Mouse (Mus musculus): ENCODE results near the gene Txnrd2. TPM values are rescaled to one million over a fixed set of nuclear protein-coding genes. Genes with fewer than 3 reads are reported as not detected.

Txnrd2 gene
- total RNA-seq, 2 experiments from 2014 or later, result 26.7 to 29.0 TPM

DNA sequence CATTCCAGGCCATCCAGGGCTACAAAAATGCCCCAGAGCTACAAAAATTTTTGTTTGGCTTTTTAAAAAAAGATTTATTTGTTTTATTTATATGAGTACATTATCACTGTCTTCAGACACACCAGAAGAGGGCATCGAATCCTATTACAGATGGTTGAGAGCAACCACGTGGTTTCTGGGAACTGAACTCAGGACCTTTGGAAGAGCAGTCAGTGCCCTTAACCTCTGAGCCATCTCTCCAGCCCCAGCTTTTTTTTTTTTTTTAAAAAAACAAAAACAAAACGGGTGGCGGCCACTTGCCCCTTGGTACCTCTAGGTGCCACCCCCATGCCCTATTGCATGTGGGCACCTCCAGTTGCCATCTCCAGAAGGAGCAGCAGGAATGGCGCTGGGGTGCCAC is 8.7 kb upstream of the Txnrd2 start:
- no peak for DNase-seq

DNA sequence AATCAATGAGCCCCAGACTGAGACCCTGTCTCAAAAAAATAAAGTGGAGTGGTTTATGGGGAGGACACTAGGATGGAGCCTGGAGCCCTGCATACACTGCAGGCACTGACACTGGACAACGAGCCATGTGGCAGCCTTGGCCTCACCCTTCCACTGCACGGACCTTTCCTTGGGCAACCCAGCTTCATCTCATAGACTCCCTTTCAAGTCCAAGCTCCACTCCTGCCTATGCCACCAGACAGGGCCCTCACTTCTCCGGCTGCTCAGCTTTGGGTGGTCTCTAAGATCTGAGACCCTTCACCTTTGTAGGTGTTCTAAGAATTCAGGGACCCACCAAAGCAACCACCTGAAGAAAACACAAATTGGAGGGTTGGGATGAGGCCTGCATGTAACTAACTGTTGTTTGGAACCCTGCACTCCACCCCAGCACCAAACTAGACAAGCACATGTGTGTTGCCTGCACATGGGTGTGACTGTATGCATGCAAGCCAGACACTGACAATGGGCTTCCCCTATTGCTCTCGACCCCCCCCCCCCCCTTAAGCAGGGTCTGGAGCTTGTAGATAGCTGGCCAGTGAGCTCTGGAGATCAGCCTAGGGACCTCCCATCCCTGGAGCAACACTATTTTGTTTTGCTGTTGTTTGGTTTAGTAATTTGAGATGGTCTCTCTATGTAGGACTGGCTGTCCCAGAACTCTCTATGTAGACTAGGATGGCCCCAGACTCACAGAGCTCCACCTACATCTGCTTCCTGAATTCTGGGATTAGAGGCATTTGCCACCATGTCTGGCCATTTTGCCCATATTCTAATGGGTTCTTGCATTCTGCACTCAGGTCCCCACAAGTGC is 7.2 kb upstream of the Txnrd2 start:
- DNase-seq, result no peak

DNA sequence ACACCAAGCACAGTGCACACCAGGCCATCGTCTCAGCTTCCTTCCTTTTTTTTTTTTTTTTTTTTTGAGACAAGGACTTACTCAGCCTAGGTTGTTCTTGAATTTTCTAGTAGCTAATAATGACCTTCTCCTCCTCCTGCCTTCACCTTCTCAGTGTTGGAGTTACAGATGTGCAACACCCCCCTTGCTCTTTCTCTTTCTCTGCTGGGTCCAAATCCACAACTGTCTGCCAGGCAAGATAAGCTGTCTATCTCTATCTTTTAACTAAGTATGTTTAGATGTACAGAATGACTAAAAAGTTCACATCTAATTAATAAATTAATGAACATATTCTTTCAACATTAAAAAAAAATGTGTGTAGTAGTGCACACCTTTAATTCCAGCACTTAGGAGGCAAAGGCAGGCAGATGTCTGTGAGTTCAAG is 6.6 kb upstream of the Txnrd2 start:
- DNase-seq, result no peak

DNA sequence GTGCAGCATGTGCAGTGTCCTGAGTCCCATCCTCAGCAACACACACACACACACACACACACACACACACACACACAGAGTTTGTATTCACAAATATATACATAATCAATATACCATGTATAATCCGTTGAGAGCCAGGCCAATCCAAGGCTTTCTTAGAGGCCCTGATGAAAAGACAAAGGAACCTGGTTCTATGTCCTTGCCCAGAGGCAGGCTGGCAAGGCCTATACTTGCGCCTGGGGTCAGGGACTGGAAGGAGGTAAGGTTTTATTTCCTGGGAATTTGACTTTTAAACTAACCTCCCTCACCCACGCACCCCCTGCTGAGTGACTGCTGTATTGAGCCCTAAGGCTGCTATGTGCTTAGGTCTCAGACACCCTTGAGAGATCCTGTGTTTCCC is 5.6 kb upstream of the Txnrd2 start:
- no peak for DNase-seq

DNA sequence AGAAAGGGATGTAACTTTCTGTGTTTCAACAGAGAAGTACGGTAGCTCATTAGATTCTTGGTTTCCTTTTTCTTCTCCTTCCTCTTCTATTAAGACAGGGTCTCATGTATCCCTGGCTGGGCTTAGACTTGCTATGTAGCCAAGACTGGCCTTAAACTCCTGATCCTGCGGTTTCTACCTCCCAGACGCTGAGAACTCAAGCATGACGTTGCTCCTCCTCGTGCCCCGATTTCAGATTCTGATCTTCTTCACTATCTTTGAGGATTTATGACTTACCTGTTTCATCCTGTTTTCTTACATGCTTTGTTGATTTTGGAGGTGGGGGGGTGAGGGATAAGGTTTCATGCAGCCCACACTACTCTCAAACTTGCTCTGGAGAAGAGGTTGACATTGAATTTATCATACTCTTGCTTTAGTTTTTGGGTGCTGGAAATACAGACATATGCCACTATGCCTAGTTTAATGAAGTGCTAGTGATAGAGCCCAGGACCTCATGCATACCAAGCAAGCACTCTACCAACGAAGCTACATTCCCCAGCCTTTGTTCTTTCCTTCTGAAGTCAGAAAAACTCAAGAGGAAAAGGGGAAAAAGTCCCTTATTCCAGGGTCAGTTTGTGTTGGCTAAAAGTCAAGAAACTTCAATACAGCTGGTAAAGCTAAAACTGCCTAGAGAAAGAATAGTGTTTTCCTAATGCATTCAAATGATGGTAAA is 2.8 kb upstream of the Txnrd2 start:
- no peak for DNase-seq

DNA sequence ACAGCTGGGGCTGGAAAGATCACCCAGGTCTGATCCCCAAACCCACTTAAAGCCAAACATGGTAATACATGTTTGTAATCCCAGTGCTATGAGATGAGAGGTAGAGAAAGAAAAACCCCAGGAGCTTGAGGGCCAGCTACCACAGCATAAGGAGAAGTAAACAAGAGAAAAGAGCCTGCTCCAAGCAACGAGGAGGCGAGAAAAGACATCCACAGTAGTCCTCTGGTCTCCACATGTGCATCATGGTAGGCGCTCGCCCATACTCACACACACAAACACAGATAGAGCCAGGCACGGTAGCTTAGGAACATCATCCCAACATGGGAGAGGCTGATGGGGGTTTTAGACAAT is 2.3 kb upstream of the Txnrd2 start:
- no peak for DNase-seq

DNA sequence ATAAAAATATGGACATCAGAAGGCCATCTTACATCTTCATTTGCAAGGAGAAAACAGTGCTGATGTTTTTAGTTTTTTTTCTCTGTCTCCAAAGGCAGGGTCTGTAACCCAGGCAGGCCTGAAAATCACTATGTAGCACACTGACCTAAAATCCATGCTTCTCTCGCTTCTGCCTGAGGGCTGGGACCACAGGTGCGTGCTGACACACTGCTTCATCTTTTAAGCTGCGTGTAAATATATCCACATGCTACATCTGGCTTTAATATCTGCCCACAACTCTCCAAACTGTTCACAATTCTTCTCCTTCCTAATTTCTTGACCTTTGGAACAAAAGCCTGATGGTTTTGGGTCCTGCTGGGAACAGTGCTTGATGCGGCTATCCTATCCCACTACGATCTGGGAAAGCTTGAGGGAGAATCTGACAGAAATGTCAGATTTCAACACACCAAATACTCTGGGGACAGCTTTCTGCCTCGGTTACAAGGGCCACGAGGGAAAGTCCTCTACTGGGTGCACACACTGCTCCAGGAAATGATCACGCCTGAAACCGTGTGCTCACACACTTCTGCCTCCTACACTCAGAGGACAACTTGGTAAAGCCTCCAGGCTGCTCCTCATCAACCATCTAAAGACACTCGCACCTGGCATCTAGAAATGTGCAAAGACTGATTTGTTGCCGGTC is 1.7 kb upstream of the Txnrd2 start:
- no peak for DNase-seq

DNA sequence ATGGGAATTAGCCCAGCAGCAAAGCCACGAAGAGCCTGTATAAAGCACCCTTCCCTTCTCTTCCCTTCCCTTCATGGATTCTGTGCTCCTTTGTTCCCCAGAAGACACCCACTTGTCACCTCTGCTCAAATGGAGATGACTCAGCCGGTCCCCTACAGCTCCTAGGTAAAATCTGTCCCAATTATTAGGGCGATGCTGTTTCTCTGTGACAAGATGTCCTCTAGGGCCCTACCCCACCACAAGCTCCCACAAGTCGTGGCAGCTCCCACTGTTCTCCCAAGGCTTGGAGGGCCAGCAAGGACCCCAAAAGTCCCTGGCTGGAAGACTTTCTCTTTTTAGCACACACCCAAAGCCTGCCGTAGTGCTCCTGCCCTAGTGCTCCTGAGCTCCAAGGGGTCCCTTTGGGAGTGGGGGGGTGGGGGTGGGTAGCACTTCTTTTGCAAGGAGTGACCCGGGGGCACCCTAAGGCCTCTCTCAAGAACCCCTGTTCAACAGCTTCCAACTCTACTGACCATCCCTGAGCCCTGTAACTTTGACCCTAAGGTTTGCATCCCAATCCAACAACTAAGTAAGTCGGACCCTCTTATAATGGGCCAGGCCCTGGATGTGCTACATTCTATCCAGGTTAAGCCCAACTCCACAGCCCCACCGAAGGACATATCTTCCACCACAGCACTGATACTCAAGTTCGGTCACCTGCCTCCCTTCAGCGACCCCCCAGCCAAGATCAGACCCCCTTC is 539 bp upstream of the Txnrd2 start:
- DNase-seq, result peak; percentile 24

DNA sequence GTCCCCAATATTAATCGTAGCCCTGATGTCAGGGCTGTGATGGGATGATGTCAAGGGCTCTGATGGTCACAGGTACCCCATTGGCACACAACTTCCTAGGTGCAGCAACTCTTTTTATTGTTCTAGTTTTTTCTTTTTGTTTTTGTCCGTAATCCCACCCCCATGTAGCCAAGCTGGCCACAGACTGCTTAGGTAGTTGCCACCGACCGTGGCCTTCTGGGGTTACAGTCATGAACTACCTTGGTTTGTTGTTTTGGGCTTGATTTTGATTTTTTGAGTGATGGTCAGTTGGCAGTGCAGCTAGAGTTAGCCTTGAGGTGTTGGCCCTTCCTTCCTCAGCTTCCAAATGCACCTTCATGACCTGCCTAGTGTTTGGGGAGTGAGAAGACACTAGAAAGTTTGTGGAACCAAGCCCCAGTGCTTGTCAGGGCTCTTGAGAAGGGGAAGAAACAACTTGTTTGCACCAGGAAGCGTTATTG is 657 bp downstream of the Txnrd2 start, which contains the start of gene Comt:
Comt (minus strand) TSS at position 51 of the 479 bp plus-strand sequence.
- no peak for DNase-seq

DNA sequence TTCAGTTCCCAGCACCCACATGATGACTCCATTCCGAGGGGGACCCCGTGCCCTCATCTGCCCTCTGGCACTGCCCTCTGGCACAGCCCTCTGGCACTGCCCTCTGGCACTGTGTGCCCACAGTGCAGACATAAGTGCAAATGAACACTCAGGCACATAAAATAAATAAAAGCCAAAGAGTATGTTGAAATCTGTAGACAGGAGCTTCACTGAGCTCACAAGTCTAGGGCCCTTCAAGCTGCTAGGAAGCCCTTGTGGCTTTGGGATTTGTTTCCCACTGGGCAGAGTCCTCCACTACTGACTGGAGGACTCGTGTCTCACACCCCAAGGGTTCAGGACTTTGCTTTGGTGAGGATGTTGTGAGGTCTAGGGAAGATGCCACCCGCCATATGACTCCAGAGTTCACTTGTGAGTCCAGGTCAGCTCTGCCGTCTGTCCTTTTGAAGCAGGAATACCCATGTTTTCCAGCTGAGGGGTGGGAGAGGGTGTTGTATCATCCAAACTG is 1.9 kb downstream of the Txnrd2 start:
- no peak for DNase-seq

DNA sequence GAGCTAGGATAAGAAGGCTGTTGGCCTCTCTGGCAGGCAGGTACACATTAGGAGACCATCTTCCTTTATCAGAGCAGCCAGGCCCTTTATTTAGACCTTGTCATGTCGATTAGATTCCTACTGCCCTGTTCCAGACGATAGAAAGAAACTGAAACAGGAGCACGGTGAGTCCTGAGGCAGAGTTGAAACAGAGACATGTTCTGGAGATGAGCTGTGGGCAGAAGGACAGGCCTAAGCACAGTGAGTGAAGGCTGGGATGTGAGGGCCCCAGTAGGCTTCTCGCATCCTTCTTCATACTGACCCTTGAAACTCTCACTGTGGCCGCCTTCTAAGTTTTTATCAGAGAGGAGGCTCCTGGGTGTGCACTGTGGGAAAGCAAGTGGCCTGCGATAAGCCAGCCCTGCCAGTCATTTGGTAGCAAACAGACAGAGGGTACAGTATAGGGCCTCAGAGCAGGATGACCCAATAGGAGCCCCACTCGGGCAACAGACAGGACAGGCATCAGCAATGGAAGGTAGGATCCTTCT is 2.4 kb downstream of the Txnrd2 start:
- no peak for DNase-seq

DNA sequence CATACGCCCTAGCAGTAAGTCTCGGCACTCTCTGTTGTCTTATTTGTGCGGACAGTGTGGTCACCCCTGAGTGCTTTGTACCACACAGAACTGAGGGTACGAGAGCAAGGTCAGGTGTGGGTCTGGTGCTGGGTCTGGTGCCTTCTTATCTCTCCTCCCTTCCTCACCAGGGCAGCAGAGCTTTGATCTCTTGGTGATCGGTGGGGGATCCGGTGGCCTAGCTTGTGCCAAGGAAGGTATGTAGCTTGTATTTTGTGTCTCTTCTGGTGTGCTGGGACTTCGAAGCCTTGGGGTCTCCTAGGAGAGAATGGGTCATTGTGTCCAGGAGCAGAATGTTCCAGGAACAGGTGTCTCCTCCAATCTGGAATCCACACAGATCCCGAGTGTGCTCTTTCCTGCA is 3.5 kb downstream of the Txnrd2 start:
- no peak for DNase-seq

DNA sequence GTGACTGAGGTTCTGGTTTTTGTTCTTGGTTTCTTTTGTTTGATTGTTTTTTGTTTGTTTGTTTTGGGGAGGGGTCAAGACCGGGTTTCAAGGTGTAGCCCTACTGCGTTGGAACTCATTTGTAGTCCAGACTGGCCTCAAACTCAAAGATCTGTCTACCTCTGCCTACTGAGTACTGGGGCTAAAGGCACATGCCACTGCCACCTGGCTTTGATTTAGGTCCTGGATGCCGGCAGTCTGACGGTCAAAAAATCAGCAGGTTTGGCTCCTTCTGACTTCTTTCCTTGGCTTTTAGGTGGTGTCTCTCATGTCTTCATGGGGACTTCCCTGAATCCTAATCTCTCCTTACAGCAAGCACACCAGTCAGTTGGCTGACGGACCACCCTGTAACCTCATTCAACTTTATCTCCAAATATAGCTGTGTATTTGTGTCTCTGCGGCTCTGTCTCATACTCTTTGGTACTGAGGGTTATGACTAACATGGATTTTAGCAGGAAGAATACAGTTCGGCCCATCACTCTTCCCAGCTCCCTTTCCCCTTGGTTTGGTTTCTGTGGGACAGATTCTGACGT is 4.5 kb downstream of the Txnrd2 start:
- DNase-seq, result no peak

DNA sequence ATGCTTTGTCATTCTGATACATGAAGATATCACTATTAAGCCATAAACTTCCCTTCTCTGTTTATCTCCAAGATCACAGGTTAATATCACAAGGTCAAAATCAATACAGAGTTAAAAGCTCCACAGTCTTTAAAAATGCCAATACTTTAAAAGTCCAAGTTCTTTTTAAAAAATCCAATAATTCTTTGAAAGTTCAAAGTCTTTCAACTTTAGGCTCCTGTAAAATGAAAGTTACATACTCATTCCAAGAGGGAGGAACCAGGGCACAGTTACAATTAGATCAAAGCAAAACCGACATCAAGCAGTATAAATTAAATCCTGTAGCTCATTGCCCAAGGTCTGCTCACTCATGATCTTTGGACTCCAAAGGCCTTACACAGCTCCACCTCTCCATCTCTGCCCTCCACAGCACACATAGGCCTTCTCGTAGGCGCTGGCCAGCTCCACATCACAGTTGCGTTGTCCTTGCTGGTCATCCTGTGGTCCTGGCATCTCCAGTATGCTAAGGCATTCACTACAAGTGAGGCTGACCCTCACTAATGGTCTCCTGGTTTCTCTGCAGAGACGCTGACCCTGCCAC is 7.2 kb downstream of the Txnrd2 start:
- no peak for DNase-seq

DNA sequence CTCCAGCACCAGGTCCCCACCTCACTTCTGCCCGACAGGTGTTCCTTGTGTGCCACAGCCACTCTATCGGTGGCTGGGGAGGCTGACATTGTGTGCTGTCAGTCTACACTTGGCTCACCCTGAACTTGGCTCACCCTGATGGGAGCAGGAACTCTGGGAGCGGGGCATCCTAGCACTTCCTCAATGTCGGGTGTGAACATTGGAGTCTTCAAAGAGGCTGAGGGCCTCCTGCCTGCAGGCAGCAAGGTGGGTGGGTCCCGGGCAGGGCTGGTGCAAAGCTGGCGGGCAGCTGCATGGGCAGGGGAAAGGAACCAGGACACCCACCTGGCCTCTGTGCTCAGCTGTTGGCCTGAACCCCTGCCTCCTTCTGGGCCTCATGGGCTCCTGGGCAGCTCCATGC is 9.9 kb downstream of the Txnrd2 start:
- no peak for DNase-seq

DNA sequence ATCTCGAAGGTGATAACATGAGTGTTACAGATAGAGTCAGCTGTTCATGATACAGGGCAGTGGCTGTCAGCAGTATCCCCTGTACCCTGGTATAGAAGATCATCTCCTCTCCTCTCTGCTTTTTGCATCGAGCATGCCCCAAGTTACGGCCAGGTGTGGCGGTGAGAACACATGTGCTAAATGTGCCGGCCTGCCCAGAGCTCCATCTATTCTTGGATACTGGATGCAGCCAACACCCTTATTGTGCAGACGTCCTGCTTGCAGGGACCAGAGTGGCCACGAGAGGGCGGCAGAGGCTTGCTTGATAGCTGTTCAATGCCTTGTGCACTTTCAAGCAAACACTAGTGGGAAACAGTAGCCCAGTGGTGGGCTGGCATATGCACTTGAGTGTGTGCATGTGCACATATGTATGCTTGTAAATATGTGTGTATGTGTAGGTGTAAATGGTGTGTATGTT is 17.2 kb downstream of the Txnrd2 start:
- DNase-seq, result peak; percentile 98

DNA sequence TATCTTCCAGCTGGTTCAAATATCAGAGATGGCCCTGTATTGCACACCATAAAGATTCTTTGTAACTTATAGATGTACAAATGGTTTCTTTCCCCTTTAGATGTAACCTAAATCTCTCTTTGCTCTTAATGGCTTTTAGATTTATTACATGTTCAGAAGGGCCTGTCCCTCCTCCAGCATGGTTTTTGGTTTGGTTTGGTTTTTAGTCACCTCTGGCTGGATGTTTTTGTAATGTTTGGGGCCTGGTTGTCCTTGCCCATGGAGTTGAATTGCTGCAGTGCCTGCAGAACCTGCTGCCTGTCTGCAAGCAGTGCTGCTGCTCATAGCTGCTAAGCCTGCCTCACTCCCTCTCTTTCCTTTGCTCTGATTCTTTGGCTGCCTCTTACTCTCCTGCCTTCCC is 21.1 kb downstream of the Txnrd2 start:
- no peak for DNase-seq

DNA sequence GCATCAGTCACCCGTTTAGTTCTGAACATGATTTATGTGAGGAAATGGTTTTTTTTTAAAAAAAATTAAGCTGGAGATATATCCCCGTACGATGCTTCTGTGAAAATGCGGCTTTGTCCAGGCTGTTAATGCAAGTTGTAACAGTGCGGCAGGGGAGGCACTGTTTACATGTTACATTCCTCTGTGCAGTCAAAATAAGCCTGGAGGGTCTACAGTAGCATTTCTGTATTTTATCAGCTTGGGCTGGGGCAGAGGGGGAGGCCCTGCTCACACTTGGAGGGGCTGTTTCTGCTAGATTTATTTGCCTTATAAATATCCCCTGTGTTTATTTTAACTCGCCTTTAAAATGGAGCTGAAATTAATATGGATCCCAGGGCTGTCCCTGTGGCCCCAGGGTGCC is 21.9 kb downstream of the Txnrd2 start:
- DNase-seq, result no peak

DNA sequence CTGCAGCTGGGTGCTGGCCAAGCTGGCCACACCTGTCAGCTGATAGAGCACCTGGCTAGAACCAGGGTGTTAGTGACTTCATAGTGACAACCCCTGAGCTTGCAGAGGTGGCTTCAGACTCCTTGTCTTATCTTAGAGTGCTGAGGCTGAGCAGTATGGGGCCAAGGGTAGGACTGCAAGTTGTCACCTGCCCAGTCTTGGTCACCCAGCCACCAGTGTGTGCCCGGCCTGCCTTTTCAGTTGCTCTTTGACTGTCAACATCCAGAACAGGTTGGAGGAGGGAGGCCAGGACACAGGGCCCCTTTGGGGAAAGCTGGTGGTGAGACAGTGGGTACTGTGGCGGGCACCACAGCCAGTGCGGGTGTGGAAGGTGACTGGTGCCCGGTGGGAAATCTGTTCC is 22.8 kb downstream of the Txnrd2 start:
- DNase-seq, result no peak

DNA sequence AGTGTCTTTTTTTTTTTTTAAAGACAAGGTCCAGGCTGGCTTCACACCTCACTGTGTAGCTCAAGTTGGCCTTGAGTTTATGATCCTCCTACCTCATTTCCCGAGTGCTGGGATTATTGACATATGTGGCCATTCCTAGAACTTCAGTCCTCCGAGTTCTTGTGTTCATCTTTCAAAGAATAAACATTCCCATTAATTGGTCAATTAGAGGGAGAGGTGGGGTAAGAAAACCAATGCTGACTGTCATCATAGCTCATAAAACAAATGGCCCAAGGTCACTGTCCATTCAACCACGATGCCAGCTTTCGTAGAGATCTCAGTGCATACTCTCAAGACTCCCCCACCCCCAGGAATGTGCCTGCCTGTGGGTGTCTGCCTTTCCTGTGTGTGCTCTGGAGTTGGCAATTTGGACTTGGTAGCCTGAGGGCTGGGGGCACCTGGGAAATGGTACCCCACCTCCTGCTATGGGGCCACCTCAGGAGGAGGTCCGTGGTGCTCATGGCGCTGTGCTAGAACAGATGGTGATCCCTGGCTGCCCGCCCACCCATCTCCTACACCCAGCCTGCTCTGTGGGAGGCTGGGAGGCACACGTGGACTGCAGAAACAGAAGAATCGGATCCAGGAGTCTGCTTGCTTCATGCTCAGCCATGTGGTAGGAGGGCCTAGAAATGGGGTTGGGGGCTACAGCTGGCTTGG is 25.4 kb downstream of the Txnrd2 start:
- no peak for DNase-seq

Measured in heart, postnatal 4 days (tissue).